Mouse (Mus musculus) liver, adult 2 months (tissue): ENCODE measurements around the gene Nxpe5.

Source experiments
- CTCF ChIP-seq: fragments of 200-500 bp; IDR thresholded peaks from 2 replicates; pipeline ENCODE4 v1.5.1; 2011; ENCODE audit warnings: low read depth, low read length, control low read depth
- POLR2A ChIP-seq: fragments of 200-500 bp; IDR thresholded peaks from 2 replicates; pipeline ENCODE4 v1.6.1; 2011; ENCODE audit warnings: low read length, control low read depth; ENCODE audit not compliant: insufficient read depth; ENCODE audit errors: extremely low read depth

DNA sequence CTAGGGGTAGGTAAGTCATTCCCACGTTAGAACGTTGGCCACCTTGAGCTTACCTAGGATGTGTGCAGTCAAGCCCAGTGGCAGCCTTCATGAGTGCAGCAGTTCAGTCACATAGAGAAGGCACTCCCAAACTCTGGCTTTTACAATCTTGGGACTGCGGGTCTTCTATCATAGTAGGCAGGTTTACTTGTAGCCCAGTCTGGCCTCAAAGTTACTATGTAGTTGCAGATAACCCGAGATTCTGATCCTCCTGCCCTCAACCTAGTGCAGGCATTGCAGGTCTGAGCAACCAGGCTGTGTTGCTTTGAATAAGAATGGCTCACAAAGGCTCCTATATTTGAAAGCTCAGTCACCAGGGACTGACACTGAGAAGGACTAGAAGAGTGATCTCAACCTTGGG, 793 bp downstream of the Nxpe5 start:
- TF ChIP-seq CTCF (no peak), POLR2A (no peak)
